Mouse (Mus musculus): ENCODE results near the gene Gamt.

DNA sequence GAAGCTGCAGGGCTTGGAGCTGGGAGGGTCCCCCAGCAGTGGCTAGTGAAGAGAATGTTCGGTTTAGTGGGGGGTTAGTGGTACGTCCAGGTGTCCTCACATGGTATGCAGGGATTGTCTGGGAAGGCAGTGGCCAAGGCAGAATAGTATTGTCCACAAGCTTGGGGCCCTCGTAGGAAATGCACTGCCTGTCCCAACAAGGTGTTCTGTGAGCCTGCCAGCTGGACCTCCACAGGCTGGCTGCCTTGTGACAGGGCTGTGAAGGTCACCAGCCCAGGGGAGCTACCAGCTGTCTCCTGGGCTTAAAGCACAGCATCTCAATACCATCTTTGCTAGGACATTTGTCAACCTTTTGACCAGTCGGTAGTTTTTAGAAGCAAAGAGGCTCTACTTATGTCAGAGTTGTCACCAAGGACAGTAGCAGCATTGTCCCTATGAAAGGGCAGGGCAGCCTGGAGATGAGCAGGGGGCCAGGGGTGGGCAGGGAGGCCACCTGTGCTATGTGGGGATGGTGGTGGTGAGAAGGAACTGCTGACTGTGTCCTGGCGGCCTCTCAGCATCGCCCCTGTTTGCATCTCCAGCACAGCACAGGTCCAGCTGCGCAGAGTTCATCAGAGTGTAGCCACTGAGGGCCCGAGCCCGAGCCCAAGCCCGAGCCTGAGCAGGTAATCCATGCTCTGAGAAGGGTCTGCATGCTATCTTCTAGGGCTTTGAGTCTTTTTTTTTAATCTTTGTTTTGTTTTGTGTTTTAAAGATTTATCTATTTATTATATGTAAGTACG is 8.1 kb downstream of the Gamt start:
- TF ChIP-seq CTCF (IDR thresholded peaks at IDR 0.05; ENCODE audit: low read depth, low read length) (no peak), POLR2A (IDR thresholded peaks at IDR 0.05; ENCODE audit: borderline replicate concordance, low read depth, low read length) (no peak)

Measured in bone marrow macrophage, adult 2 months (primary cell).